Mouse (Mus musculus) T-helper 2 cell (primary cell): Measurements from ENCODE around the gene Nxpe2.
"Not testable (repeated sequence)": the region's sequence is repeated elsewhere in the genome, so short reads cannot be mapped to it uniquely, and the experiment has no call there.

Source experiments
- in situ Hi-C: fragments of 300-600 bp; cut with MboI, MseI; formaldehyde crosslinking; loops from one replicate; pipeline ENCODE4 v1.15.1; 2025; ENCODE audit warnings: high pct_unique_total_duplicates

Gene Nxpe2

GRCm38 (mm10) chr9:48353148-48353698, at the start of gene Nxpe2:
Nxpe2 (minus strand) TSS chr9:48353454.
- in situ Hi-C loops, result no loop called here

DNA sequence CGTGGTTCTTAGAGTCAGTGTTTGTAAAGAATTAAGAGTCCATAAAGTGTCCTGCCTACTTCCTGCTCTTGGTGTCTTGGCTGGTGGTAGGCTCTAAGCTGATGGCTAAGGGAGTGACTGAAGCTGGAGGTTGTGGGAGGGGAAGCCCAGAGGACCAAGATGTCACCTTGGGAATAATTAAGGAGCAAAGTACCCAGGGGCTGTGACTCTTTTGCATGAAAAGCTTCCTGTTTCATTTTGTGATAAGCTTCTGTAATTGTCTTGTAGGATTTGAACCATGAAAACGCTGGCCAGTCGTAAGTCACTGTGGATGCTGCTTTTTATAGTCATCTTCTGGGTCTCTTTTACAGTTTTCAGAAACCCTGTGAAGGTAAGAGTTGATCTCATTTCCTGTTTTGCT, 36.7 kb upstream of the Nxpe2 start:
- in situ Hi-C loops, result no loop called here

DNA sequence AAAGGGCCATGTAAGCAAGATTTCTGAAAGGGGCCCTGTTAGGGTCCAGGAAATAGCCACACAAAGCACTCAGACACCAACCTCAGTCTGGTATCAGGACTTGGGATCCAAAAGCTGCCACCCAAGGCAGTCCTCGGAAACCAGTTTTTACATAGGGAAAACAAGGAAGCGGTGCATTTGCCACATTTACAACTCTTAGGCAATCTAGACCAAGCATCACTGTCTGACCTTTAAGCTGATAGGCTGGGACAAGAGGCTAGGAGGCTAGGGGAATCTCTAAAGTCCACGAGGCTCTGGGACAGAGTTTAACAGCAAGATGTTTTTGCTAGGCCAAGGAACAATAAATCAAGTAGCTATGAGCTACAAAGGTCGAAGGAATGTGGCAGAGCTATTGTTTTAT, 35.2 kb upstream of the Nxpe2 start:
- in situ Hi-C loops, result no loop called here

DNA sequence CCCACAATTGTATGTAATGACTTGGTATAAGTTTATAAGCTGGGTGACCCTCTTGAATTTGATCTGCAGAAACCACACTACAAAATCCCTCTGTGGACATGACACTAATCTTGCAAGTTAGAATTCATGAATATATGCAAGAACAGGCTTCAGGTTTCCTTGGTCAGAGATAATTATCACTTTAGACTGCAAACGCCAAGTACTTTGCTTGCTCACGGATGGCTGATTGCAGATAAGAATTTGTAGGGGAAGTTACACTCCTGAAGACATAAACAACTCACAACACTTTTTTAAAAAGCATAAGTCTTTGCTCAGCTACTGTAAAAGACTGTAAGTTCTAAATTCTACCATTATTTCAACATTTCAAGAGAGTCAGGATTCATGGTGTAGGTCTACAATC, 21.1 kb upstream of the Nxpe2 start:
- in situ Hi-C loops, result no loop called here

DNA sequence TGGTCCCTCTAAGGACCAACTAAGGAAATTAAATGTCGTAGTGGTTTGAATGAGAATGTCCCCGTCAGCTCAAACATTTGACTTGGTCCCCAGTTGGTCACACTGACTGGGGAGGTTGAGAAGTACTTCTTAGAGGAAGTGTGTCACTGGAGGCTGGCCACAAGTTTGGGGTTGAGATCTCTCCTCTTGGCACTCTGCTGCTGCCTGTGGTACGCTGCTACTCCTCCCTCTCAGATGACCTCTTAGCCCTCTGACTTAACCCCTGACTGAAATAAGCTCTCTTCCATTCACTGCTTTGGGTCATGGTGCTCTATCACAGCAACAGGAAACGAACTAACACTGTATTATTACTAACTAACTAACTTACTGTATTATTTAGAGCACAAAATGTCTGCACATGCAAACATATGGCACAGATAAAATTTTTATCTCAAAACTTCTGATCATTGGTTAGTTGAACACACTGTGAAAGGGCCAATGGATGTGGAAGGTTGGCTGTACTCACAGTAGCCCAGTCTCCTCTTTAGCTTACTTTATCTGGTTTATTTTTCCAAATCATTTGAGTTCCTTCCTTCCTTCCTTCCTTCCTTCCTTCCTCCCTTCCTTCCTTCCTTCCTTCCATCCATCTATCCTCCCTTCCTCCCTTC, 20.1 kb upstream of the Nxpe2 start:
- in situ Hi-C loops, result no loop called here

GRCm38 (mm10) chr9:48362743-48363142, 9.5 kb upstream of the Nxpe2 start:
- in situ Hi-C loops, result no loop called here

DNA sequence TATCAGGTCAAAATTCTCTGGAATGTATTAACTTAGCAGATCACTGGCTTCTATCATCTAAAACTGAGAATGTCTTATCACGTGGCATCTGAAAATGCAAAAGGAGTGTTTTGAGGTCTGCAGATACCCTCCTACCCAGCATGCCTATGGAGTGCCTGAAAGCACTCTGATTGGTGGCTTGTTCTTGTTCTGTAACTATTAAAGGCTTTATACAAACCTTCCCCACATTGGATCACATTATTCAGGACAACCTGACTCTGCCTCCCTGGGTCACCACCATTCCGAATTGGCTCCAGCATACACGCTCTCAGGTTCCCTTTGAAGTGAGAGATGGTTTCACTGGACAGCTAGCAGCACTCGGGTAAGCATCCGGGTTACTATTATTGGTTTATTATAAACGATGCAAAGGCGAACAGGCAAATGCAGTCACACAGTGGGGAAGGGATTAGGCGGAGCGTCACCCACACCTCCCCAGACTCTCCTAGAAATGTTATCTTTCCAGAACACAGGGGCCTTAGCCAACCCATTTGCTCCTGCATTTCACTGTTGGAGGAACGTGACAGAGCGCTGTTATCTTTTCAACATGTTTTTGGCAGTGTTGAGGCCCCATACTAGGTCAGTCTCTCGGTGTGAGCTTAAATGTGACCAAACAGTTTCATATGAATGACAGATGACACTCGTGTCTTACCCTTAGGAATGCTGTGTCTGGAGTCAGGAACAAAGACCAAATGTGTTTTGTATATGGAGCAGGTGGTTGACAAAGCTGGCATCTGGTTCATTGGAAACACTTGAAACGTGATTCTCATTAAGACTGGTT, 8.8 kb upstream of the Nxpe2 start:
- in situ Hi-C loops, result no loop called here

- in situ Hi-C loops, result no loop called here
Measured at GRCm38 (mm10) chr9:48360826-48361225, 7.6 kb upstream of the Nxpe2 start.

GRCm38 (mm10) chr9:48357097-48357496, 3.8 kb upstream of the Nxpe2 start:
- in situ Hi-C loops, result no loop called here

DNA sequence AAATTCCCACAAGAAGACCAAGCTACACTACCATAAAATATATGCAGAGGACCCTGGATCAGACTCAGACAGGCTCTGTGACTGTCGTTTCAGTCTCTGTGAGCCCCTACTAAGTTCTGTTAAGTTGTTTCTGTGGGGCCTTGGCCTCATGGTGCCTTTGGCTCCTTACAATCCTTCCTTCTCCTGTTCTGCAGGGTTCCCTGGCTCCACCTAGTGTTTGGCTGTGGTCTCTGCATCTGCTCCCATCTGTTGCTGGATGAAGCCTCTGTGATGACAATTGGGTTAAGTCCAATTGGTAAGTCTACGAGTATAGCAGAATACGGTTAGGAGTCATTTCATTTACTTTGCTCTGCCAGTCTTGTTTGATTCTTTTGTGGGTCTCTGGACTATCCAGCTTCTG, 1.5 kb upstream of the Nxpe2 start:
- in situ Hi-C loops, result no loop called here

GRCm38 (mm10) chr9:48354122-48354521, 868 bp upstream of the Nxpe2 start:
- in situ Hi-C loops, result no loop called here

DNA sequence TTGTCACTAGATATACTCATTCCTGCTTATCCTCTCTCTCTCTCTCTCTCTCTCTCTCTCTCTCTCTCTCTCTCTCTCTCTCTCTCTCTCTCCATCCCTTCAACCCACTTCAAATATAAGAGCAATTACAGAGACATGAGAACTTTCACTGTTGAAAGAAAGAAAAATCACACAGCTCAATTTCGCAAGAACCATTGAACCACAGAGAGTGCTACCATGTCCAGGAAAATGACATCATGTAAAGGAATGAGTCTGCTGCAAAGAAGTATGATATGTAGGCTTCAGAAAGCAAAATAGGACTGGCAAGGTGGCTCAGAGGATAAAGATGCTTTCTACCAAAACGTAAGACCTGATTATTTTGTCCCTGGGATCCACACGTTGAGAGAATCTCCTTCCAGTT, 7.4 kb downstream of the Nxpe2 start:
- in situ Hi-C loops, result loop anchor here (10.0 kb wide), 1 partner anchor 1401 kb away; no protein-coding TSS in a partner anchor

GRCm38 (mm10) chr9:48345456-48345855, 7.8 kb downstream of the Nxpe2 start:
- in situ Hi-C loops, result loop anchor here (10.0 kb wide), 1 partner anchor 1401 kb away; no protein-coding TSS in a partner anchor

DNA sequence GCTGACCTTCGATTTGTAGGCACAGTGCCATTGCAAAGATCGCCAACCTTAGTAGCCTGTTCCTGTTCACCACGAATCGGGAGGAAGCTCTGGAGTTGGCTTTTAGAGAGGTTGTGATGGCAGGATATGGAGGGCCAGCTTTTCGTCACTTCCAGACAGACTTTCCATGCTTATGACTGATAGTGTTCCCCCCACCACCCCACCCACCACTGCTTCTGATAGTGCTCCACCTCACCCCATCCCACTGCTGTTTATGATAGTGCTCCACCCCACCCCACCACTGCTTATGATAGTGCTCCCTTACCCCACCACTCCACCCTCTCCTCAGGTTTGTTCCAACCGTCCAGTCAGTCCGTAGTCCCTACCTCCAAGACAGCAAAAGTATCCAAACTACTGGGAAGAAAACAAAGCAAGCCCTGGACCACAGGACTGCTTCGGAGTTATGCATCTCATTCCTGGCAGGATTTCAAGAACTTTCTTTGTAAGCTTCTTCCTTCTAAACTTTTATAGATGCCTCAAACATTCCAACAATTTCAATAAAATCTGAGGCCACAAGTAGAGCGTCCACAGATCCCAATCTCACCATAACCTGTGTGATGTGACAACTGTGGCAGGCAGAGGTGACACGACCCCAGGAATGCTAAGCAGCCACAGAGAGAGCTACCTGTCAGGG, 12.4 kb downstream of the Nxpe2 start:
- in situ Hi-C loops, result loop anchor here (10.0 kb wide), 1 partner anchor 1396 kb away; no protein-coding TSS in a partner anchor

DNA sequence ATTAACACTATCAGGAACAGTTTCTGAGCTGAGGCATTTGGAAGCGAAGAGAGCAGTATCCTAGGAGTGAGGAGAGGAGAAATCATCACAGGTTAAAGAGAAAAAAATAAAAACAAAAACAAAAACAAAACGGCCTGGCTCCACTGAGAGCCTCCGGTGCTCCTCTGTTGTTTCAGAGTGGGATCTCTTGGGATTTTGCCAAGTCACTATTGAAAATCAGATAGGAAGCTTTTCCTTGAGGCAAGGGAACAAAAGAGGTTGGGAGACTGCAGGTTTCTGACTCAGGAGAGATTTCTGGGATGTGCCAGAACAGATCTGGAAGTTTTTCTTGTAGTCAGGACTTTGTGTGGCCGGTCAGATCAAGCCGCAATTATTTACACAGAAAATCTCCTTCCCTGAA, 13.7 kb downstream of the Nxpe2 start:
- in situ Hi-C loops, result no loop called here

- in situ Hi-C loops, result no loop called here
Measured at GRCm38 (mm10) chr9:48338783-48339455, 14.3 kb downstream of the Nxpe2 start.

- in situ Hi-C loops, result no loop called here
Measured at GRCm38 (mm10) chr9:48329597-48329996, 23.7 kb downstream of the Nxpe2 start.

DNA sequence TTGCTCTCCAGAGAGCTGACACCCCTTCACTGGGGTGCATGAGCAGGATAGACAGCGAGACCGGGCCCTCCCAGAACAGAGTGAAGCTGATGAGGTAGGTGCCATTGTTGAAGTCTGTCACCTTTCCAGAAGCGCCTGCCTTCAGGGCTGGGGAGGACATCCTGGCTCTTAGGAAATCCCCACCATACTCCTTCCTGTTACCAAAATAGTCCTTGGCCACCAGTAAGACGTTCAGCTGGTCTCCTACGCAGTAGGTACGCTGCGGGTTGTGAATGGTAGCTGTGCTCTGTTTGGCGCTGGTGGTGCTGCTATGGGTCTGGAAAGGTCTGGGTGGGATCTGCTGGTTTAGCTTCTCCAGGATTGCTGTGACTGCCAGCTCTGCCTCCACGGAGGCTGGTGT, 26.9 kb downstream of the Nxpe2 start:
- in situ Hi-C loops, result no loop called here

- in situ Hi-C loops, result no loop called here
Measured at GRCm38 (mm10) chr9:48315825-48316224, 37.4 kb downstream of the Nxpe2 start.

DNA sequence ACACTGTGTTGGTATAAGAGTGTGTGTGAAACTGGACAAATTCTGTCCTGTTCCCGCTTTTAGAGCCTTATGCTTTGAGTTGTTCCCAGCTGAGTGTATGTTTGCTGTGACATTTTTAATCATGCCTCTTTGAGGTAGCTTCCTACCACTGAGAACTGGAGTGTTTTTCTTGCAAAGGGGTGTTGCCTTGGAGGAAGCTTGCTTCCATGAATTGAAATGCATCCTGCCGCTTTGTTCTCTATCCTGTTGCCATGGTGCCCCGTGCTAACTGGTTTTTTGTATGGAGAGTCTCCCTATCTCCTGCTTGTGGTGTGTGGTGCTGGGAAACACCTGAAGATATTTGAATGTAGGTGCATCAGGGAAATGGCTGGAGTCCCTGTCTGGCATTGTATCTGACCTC, 39.1 kb downstream of the Nxpe2 start:
- in situ Hi-C loops, result no loop called here

- in situ Hi-C loops, result no loop called here
Measured at GRCm38 (mm10) chr9:48311241-48311640, 42.0 kb downstream of the Nxpe2 start.

- in situ Hi-C loops, result not testable (repeated sequence)
Measured at GRCm38 (mm10) chr9:48303564-48303963, 49.7 kb downstream of the Nxpe2 start.
